Mouse (Mus musculus) kidney, postnatal 4 days (tissue): ENCODE results near the gene Klk4.

Source experiments
- DNase-seq, 2 experiments: peaks; one replicate each; pipeline ENCODE4 v3.0.0; 2021; ENCODE audit warnings: mixed read lengths in 2 of 2

Gene Klk4

GRCm38 (mm10) chr7:43920582-43920981 is 39.6 kb downstream of the Klk4 start:
- no peak for DNase-seq

- no peak for DNase-seq
Observed at GRCm38 (mm10) chr7:43921087-43921486, 40.1 kb downstream of the Klk4 start.

- DNase-seq = no peak
Observed at GRCm38 (mm10) chr7:43921941-43922340, 41.0 kb downstream of the Klk4 start.

- DNase-seq = peak; percentile 28 to 47
Observed at GRCm38 (mm10) chr7:43925985-43926384, 45.0 kb downstream of the Klk4 start.

GRCm38 (mm10) chr7:43928521-43928920 is 47.6 kb downstream of the Klk4 start:
- DNase-seq = peak; percentile 55 to 59

DNA sequence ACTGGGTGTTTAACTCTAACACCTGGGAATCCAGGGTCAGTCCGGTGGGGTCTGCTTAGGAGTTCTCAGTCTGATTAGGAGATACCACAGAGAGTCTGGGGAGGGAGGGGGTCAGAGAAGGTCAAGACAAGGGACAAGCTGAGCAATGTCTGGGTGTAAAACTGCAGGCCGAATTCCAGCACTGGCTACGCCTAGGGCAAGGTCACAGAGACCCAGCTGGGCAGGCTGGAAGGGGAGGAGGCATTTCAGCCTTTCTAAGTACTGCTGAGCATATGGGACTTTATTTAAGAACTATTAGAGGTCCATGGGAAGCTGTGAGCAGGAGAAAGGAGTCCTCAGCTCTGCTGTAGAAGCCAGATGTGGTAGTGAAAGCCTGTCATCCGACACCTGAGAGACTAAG is 51.4 kb downstream of the Klk4 start:
- DNase-seq = no peak

GRCm38 (mm10) chr7:43933440-43933839 is 52.5 kb downstream of the Klk4 start, which contains the start of gene Klk15:
Gene Klk15 (plus strand): TSS chr7:43933740.
- no peak for DNase-seq

DNA sequence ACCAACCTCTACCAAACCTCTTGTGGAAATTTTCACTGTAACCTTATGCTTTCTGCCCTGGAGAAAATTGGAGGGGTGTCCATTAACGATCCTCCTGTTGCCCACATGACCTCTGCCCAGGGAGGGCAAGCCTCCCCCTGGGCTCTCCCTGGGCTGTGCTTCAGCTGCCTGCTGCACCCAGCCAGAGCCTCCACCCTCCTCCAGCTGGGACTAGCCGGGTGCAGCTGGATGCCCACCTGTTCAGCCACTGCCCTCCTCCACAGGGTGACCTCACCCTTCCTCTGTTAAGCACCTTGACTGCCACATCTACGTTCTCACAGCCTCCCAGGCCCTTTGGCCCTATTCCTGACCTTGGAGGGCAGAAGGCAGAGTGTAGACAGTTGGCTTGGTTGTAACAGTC is 53.8 kb downstream of the Klk4 start:
- DNase-seq = peak; percentile 22 to 57
